Mouse (Mus musculus) kidney, postnatal 0 days (tissue): ENCODE data around the gene Nav1. TPM values are rescaled to one million over a fixed set of nuclear protein-coding genes. Genes with fewer than 3 reads are reported as not detected.

Source experiments
- ATAC-seq: fragments of 200-750 bp; cut with Nextera tagmentation; replicated peaks from 2 replicates; pipeline ENCODE4 v1.8.0; 2017; ENCODE audit warnings: low read depth, moderate number of reproducible peaks, moderate TSS enrichment, moderate library complexity; ENCODE audit not compliant: low FRiP score
- DNase-seq: peaks from one replicate; pipeline ENCODE4 v3.0.0-alpha.2; 2016; ENCODE audit warnings: low spot score
- H3K27ac ChIP-seq: fragments of 300-500 bp; sonication (generic); 2 replicates; pipeline ENCODE4 v1.5.1; 2014; ENCODE audit warnings: mild to moderate bottlenecking
- H3K27me3 ChIP-seq: fragments of 300-500 bp; sonication (generic); 2 replicates; pipeline ENCODE4 v1.6.1; 2014; ENCODE audit warnings: low read length, mixed read lengths; ENCODE audit not compliant: insufficient read depth
- H3K36me3 ChIP-seq: fragments of 300-500 bp; sonication (generic); 2 replicates; pipeline ENCODE4 v1.6.1; 2014; ENCODE audit warnings: low read length, mixed read lengths; ENCODE audit not compliant: insufficient read depth
- H3K4me1 ChIP-seq: fragments of 300-500 bp; sonication (generic); replicated peaks from 2 replicates; pipeline ENCODE4 v1.6.1; 2014; ENCODE audit warnings: antibody characterized with exemption, low read length, mixed read lengths; ENCODE audit not compliant: insufficient read depth
- H3K4me2 ChIP-seq: fragments of 300-500 bp; sonication (generic); 2 replicates; pipeline ENCODE4 v1.6.1; 2014; ENCODE audit warnings: mild to moderate bottlenecking, low read length, moderate library complexity, mixed read lengths
- H3K4me3 ChIP-seq: fragments of 300-500 bp; sonication (generic); replicated peaks from 2 replicates; pipeline ENCODE4 v1.5.1; 2014; ENCODE audit warnings: low read depth, low read length
- H3K9ac ChIP-seq: fragments of 300-500 bp; sonication (generic); 2 replicates; pipeline ENCODE4 v1.6.1; 2014; ENCODE audit warnings: low read depth, low read length
- H3K9me3 ChIP-seq: fragments of 300-500 bp; sonication (generic); replicated peaks from 2 replicates; pipeline ENCODE4 v1.6.1; 2016; ENCODE audit warnings: low read length, inconsistent platforms, mixed read lengths
- CTCF ChIP-seq: IDR thresholded peaks from 2 replicates; pipeline ENCODE4 v1.5.1; 2016; ENCODE audit warnings: antibody characterized with exemption, low read depth, mild to moderate bottlenecking, moderate library complexity
- WGBS: fragments of 180-500 bp; shearing (Covaris S2); extraction: QIAGEN DNeasy Blood & Tissue Kit; methylation state at CpG from one replicate; pipeline ENCODE4 v1.1.7; 2014; 5-methylcytosine and 5-hydroxymethylcytosine counted together
- microRNA-seq: library from miRNA; unstranded; fragments of <30 nt; microRNA quantifications from one replicate; pipeline ENCODE4, GENCODE M21; 2016
- polyA plus RNA-seq: library from polyadenylated mRNA; unstranded; fragments of >200 nt; fragmentation: Nextera tagmentation; extraction: Ambion mirVana; gene quantifications from 2 replicates; pipeline ENCODE4 v1.2.1, GENCODE M21; 2015

Gene Nav1
- polyA plus RNA-seq, 1 experiment from 2014 or later = 9.1 TPM

DNA sequence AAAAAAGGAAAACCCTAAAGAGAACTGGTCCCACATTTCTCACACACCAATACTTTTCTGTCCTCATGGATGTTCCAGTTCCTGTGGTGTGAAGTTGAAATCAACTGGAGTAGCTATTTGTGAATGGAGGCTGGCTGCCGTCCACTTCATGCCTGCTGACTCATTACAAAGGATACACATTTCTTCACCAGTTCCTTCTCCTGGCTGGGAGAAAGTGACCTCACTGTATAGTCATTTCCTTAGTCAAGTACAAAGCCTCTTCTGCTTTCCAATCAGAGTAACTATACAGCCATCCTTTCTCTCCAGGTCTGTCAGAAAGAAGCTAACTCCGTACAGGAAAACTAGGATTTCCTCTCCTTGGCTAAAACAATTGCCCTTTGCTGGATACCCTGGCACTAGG lies 196.1 kb downstream of the Nav1 start:
- DNase-seq (peak; percentile 68), ATAC-seq (no peak)
- WGBS = 71% methylated on average over 2 of the region's 2 CpGs

DNA sequence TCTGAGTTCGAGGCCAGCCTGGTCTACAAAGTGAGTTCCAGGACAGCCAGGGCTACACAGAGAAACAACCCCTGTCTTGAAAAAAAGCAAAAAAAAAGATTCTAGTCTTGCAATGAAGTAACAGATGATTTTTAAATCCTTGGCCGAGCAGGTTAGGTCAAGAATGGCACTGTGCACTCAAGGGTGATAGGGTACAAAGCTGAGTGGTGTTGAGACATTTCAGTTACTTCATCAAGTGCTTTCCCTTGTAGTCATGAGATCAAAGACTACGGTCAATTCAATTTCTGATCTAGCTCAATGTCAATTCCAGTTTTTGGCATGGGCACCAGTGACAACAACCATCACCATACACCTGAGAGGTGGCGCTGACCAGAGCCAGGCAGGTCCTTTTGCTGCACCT lies 198.1 kb downstream of the Nav1 start:
- H3K4me1 ChIP-seq = 0 out of 2 replicates have a peak, but pooled peaks cover 3% of the 10 kb centered on the region
- DNase-seq (no peak), ATAC-seq (no peak)
- no peak overlapping the region for H3K4me3 ChIP-seq
- H3K27ac ChIP-seq = no peak overlapping the region
- H3K9ac ChIP-seq = no peak overlapping the region
- no peaks in the 10 kb centered on the region for H3K9me3 ChIP-seq
- TF ChIP-seq CTCF = no peak
- 97% methylated on average over 4 of the region's 4 CpGs for WGBS
- no peak overlapping the region for H3K4me2 ChIP-seq
- peaks cover 69% of the 10 kb centered on the region for H3K36me3 ChIP-seq
- no peaks in the 10 kb centered on the region for H3K27me3 ChIP-seq

More for the DNA sequence above, 196.1 kb downstream of the Nav1 start:
- no peak for TF ChIP-seq CTCF
- Histone ChIP-seq H3K4me3 (no peak overlapping the region), H3K9me3 (no peaks in the 10 kb centered on the region), H3K27ac (peak overlapping the region; percentile 42; the same call in 1 of the 2 replicates), H3K4me1 (0 out of 2 replicates have a peak, but pooled peaks cover 4% of the 10 kb centered on the region), H3K36me3 (peaks cover 64% of the 10 kb centered on the region), H3K9ac (no peak overlapping the region), H3K4me2 (no peak overlapping the region), H3K27me3 (no peaks in the 10 kb centered on the region)

DNA sequence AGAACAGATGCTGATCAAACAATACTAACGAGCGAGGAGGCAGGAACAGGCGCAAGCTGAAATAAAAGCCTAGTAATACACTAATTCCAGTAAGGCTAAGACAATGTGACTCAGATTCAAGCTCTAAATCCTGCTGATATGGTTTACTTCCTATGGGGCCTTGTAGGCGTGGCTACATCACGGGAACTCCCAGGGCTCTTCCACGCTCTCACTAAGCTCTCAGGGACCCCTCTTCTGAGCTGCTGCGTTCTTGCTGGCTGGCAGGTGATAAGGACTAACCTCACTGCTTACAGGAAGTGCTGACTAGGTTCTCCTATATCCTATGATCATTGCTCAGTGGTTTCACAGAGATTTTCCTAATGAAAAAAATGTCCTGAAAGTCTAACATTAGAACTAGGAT lies 201.7 kb downstream of the Nav1 start:
- no peaks in the 10 kb centered on the region for H3K4me1 ChIP-seq
- DNase-seq (no peak), ATAC-seq (no peak)
- no peaks in the 10 kb centered on the region for H3K9me3 ChIP-seq
- no peak for TF ChIP-seq CTCF
- H3K27ac ChIP-seq = no peak overlapping the region
- no peak overlapping the region for H3K4me2 ChIP-seq
- H3K4me3 ChIP-seq = no peak overlapping the region
- peaks cover 78% of the 10 kb centered on the region for H3K36me3 ChIP-seq
- WGBS = 84% methylated on average over 7 of the region's 7 CpGs
- H3K9ac ChIP-seq = no peak overlapping the region
- H3K27me3 ChIP-seq = no peaks in the 10 kb centered on the region

DNA sequence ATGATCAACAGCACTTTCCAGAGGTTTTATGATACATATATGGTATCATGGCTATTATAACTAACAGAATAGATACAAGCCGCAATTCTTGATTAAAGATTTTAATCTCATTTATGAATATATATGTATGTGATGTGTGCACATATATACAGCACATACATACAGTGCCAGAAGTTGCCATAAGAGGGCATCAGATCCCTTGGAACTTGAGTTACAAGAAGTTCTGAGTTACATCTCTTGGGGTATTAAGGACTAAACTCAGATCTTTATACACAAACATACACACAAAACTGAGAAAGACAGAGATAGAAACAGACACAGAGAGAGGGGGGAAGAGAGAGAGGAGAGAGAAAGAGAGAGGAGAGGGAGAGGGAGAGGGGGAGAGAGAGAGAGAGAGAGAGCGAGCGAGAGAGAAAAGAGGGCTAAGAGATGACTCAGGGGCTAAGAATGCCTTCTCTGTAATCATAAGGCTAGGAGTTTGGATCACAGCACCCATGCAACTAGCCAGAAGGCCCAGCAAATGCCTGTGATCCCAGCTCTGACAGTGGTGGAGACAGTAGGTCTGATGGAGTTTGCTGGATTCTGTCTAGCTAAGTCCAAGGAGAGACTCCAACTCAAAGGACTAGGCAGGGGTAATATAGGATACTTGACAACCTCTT lies 205.5 kb downstream of the Nav1 start:
- no peak overlapping the region for H3K4me3 ChIP-seq
- H3K9ac ChIP-seq = no peak overlapping the region
- WGBS = 90% methylated on average over 3 of the region's 3 CpGs
- no peaks in the 10 kb centered on the region for H3K27me3 ChIP-seq
- H3K4me2 ChIP-seq = no peak overlapping the region
- no peaks in the 10 kb centered on the region for H3K4me1 ChIP-seq
- peak; percentile 25 for DNase-seq
- ATAC-seq = no peak
- TF ChIP-seq CTCF = peak; percentile 54; the same call in 1 of the 2 replicates
- H3K36me3 ChIP-seq = peaks cover 64% of the 10 kb centered on the region
- no peak overlapping the region for H3K27ac ChIP-seq
- no peaks in the 10 kb centered on the region for H3K9me3 ChIP-seq

DNA sequence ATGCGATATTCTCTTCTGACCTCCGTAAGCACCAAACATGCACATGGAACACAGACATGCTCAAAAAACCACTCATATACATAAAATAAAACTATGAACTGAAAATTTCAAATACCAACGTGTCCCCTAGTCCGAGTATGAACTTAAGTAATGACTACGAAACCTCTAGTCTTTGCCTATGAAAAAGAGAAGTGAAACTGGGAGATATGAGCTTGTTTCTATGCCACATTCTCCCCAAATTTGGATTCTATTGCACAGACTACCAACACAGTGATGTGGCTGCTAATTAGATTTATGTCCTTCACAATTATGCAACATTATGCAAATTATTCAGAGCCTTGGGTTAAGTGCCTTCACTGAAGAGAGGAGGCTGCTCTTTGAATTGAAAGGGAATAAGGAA lies 207.6 kb downstream of the Nav1 start:
- Histone ChIP-seq H3K9me3 (no peaks in the 10 kb centered on the region), H3K4me3 (no peak overlapping the region), H3K9ac (no peak overlapping the region), H3K27me3 (no peaks in the 10 kb centered on the region), H3K4me2 (no peak overlapping the region), H3K36me3 (peaks cover 55% of the 10 kb centered on the region), H3K4me1 (no peaks in the 10 kb centered on the region), H3K27ac (no peak overlapping the region)
- DNase-seq (no peak), ATAC-seq (no peak)
- no peak for TF ChIP-seq CTCF
- WGBS = 92% methylated on average over 5 of the region's 5 CpGs

DNA sequence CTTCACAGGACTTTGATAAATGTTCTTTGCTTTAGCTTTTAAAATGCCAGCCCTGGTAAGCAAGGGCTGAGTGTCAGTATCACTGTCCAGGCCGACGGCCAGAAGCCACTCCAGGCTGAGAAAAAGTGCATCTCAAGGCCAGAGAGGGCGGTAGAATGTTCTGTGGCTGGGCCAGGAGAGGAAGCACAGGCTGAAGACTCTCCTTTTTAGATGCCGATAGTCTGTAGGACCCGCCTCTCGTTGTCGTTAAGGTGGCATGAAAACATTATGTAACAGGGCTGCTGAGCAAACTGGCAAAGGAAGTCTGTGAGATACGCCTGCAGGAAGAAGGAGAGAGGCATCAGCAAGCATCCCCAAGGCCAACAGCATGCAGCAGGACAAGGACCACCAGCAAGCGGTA lies 221.9 kb downstream of the Nav1 start:
- H3K9me3 ChIP-seq = no peaks in the 10 kb centered on the region
- H3K36me3 ChIP-seq = peaks cover 59% of the 10 kb centered on the region
- no peak overlapping the region for H3K27ac ChIP-seq
- no peak for TF ChIP-seq CTCF
- H3K9ac ChIP-seq = no peak overlapping the region
- no peaks in the 10 kb centered on the region for H3K27me3 ChIP-seq
- no peak for ATAC-seq
- H3K4me1 ChIP-seq = no peaks in the 10 kb centered on the region
- H3K4me2 ChIP-seq = no peak overlapping the region
- 89% methylated on average over 9 of the region's 9 CpGs for WGBS
- H3K4me3 ChIP-seq = no peak overlapping the region
- DNase-seq = no peak

Small RNA genes lying within 50 kb of the gene (microRNA-seq; reads per million reads assigned to microRNA genes)
- not detected for gene Mir1231

Other genes with a start within 250 kb of the Nav1 start
- 42.9 and 50.7 TPM in 2 replicates for gene Shisa4, start 232.1 kb downstream of the Nav1 start, polyA plus RNA-seq
- gene Ipo9, start 176.8 kb downstream of the Nav1 start, polyA plus RNA-seq = 53.1 and 65.4 TPM in 2 replicates
- gene Csrp1, start 112.8 kb upstream of the Nav1 start, polyA plus RNA-seq = 189 and 190 TPM in 2 replicates
- gene Phlda3, start 158.8 kb upstream of the Nav1 start, polyA plus RNA-seq = 76.4 and 78.4 TPM in 2 replicates
- 7.9 and 8.9 TPM in 2 replicates for gene Tnni1, start 172.1 kb upstream of the Nav1 start, polyA plus RNA-seq
- gene Lad1, start 211.3 kb upstream of the Nav1 start, polyA plus RNA-seq = 28.4 and 33.2 TPM in 2 replicates
- gene Tnnt2, start 229.1 kb upstream of the Nav1 start, polyA plus RNA-seq = 2.0 and 5.7 TPM in 2 replicates